Mouse (Mus musculus): ENCODE results near the gene Hist1h2ah. TPM values are rescaled to one million over a fixed set of nuclear protein-coding genes. Genes with fewer than 3 reads are reported as not detected.

Gene Hist1h2ah
- polyA plus RNA-seq, 1 experiment from 2014 or later: not detected

DNA sequence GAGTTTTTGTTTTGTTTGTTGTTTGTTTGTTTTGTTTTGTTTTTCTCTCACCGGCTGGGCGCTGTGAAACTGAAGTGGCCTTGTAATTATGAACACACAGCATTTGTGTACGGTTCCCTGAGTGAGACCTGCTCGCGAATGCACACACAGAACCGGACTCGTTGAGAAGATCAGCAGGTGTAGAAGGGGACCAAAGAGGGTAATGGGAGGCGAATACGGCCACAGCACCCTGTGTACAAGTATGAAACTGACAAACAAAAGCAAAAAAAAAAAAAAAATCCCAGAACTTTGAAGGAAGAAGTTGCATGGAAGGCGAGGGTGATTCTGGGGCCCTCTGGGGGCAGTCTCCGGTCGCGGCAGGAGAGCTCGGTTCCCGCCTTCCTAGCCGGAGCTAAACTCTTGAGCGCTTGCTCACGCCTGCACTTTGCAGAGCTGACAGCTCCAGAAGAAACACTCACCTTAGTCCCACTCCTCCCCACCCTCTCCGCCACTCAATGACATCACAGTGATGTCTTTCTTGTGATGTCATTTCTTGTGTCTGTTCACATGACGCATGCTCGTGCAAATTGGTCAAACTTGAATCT lies 39.9 kb downstream of the Hist1h2ah start:
- Histone ChIP-seq H3K36me3 (ENCODE audit: control insufficient read depth, insufficient read depth, low read length) (no peaks in the 10 kb centered on the region), H3K9me3 (ENCODE audit: control insufficient read depth, low read length) (peaks cover 10% of the 10 kb centered on the region), H3K4me3 (ENCODE audit: low read length) (peak overlapping the region; percentile 24), H3K4me2 (ENCODE audit: low read length) (peak overlapping the region; percentile 48), H3K9ac (ENCODE audit: low read depth, low read length) (no peak overlapping the region), H3K4me1 (ENCODE audit: control insufficient read depth, insufficient read depth, low read depth, low read length) (no peaks in the 10 kb centered on the region), H3K27ac (ENCODE audit: low read depth, low read length) (no peak overlapping the region), H3K27me3 (replicated peaks; ENCODE audit: control insufficient read depth, insufficient read depth, low read length) (peaks cover 54% of the 10 kb centered on the region)
- 0 out of 2 replicates have a peak, but pooled peaks have one; percentile 52 for ATAC-seq
- under 1% methylated on average over 21 of the region's 21 CpGs for WGBS

DNA sequence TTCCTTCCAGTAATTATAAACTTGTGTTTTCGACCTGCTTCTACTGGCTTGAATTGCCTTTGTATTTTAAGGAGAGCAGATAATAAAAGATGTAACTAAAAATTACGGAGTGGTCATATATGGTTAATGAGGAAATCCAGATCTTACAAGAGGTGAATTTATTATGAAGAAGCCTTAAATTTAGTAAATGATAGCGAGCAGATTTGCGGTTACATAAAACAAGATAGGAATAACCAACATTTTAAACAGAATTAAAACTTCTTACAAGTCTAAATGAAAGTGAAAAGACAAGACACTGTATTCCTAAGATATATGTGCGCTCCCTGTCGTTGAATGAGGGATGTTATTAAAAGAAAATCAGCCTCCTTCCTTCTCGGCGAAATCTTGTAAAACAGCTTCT lies 40.5 kb downstream of the Hist1h2ah start:
- Histone ChIP-seq H3K27me3 (replicated peaks; ENCODE audit: control insufficient read depth, insufficient read depth, low read length) (peaks cover 49% of the 10 kb centered on the region), H3K4me2 (ENCODE audit: low read length) (peak overlapping the region; percentile 48), H3K4me1 (ENCODE audit: control insufficient read depth, insufficient read depth, low read depth, low read length) (no peaks in the 10 kb centered on the region), H3K9me3 (ENCODE audit: control insufficient read depth, low read length) (peaks cover 10% of the 10 kb centered on the region), H3K4me3 (ENCODE audit: low read length) (peak overlapping the region; percentile 24), H3K36me3 (ENCODE audit: control insufficient read depth, insufficient read depth, low read length) (no peaks in the 10 kb centered on the region), H3K27ac (ENCODE audit: low read depth, low read length) (no peak overlapping the region), H3K9ac (ENCODE audit: low read depth, low read length) (no peak overlapping the region)
- ATAC-seq: no peak
- WGBS: 4% methylated on average over 8 of the region's 8 CpGs

DNA sequence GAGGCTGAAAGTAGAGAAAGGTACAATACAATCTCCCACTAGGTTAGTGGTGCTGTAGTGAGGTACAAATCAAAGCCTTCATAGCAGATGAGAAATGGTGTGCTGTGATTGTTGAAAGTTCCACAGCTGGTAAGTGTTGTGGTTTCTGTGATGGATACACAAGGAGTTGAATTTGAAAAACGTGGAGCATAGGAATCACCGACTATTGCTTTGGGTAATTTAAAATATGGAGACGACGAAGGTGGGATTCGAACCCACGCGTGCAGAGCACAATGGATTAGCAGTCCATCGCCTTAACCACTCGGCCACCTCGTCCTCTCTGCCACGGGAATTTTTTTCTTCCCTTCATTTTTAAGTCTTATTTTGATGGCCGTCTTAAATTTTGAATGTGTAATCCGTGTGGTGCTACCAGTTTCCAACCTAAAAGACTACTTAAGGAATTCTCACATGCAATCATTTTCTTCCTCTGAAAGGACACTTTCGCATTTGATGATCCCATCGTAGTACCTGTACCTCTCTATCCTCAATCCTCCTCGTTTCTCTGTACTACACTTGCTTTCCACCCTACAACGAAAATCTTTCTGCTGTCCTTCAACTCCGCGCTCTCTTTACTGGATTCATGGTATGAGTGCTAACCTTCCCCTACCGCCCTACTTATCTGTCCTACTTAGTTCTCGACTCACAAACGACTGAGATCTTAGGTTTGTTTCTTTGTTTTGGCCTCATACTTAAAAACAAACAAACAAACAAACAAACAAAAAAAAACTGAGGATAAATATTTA lies 41.2 kb downstream of the Hist1h2ah start:
- H3K9ac ChIP-seq (ENCODE audit: low read depth, low read length): no peak overlapping the region
- ATAC-seq: no peak
- no peak overlapping the region for H3K4me2 ChIP-seq (ENCODE audit: low read length)
- no peak overlapping the region for H3K4me3 ChIP-seq (ENCODE audit: low read length)
- 4% methylated on average over 22 of the region's 22 CpGs for WGBS
- no peaks in the 10 kb centered on the region for H3K4me1 ChIP-seq (ENCODE audit: control insufficient read depth, insufficient read depth, low read depth, low read length)
- H3K27me3 ChIP-seq (replicated peaks; ENCODE audit: control insufficient read depth, insufficient read depth, low read length): peaks cover 42% of the 10 kb centered on the region
- no peaks in the 10 kb centered on the region for H3K36me3 ChIP-seq (ENCODE audit: control insufficient read depth, insufficient read depth, low read length)
- H3K9me3 ChIP-seq (ENCODE audit: control insufficient read depth, low read length): peaks cover 10% of the 10 kb centered on the region
- H3K27ac ChIP-seq (ENCODE audit: low read depth, low read length): no peak overlapping the region

DNA sequence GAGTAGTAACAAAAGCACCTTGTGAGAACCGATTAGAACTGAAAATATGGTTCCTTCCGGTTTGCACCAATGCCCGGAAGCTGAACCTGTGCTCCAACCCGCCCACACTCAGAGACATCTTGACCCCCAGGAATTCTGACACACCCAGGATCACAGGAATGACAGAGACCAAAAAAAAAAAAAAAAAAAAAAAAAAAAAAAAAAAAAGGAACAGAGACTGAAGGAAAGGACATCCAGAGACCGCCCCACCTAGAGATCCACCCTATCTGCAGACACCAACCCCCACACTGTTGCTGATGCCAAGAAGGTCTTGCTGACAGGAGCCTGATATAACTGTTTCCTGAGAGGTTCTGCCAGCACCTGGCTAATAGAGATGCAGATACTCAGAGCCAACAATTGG lies 42.8 kb downstream of the Hist1h2ah start:
- ATAC-seq: no peak

More for the DNA sequence above, 42.8 kb downstream of the Hist1h2ah start:
- H3K9me3 ChIP-seq (ENCODE audit: control insufficient read depth, low read length): peaks cover 10% of the 10 kb centered on the region
- H3K4me3 ChIP-seq (ENCODE audit: low read length): no peak overlapping the region
- no peaks in the 10 kb centered on the region for H3K4me1 ChIP-seq (ENCODE audit: control insufficient read depth, insufficient read depth, low read depth, low read length)
- H3K9ac ChIP-seq (ENCODE audit: low read depth, low read length): no peak overlapping the region
- H3K36me3 ChIP-seq (ENCODE audit: control insufficient read depth, insufficient read depth, low read length): no peaks in the 10 kb centered on the region
- no peak overlapping the region for H3K4me2 ChIP-seq (ENCODE audit: low read length)
- peaks cover 27% of the 10 kb centered on the region for H3K27me3 ChIP-seq (replicated peaks; ENCODE audit: control insufficient read depth, insufficient read depth, low read length)
- 86% methylated on average over 5 of the region's 5 CpGs for WGBS
- no peak overlapping the region for H3K27ac ChIP-seq (ENCODE audit: low read depth, low read length)

Small RNA genes lying within 50 kb of the gene (microRNA-seq; reads per million reads assigned to microRNA genes)
- gene Gm26300 (not detected), gene Gm44390 (not detected), gene Gm44486 (not detected)

Other genes with a start within 250 kb of the Hist1h2ah start
- 1.2 TPM in 1 of 2 replicates, not detected in the other for gene Hist1h2an, start 248.3 kb downstream of the Hist1h2ah start, polyA plus RNA-seq (2015; fragmentation: Nextera tagmentation; extraction: Ambion mirVana)
- gene Hist1h2bp, start 248.1 kb downstream of the Hist1h2ah start, polyA plus RNA-seq (2015; fragmentation: Nextera tagmentation; extraction: Ambion mirVana): not detected in 2 replicates
- gene Hist1h2bq, start 225.4 kb downstream of the Hist1h2ah start, polyA plus RNA-seq (2015; fragmentation: Nextera tagmentation; extraction: Ambion mirVana): 4.0 and 4.4 TPM in 2 replicates
- gene Hist1h2ao, start 225.1 kb downstream of the Hist1h2ah start, polyA plus RNA-seq (2015; fragmentation: Nextera tagmentation; extraction: Ambion mirVana): not detected in 2 replicates
- gene Hist1h4m, start 223.8 kb downstream of the Hist1h2ah start, polyA plus RNA-seq (2015; fragmentation: Nextera tagmentation; extraction: Ambion mirVana): not detected in 2 replicates
- 2.9 and 4.2 TPM in 2 replicates for gene Hist1h4n, start 203.4 kb downstream of the Hist1h2ah start, polyA plus RNA-seq (2015; fragmentation: Nextera tagmentation; extraction: Ambion mirVana)
- 530 and 568 TPM in 2 replicates for gene Hist1h2ap, start 202.1 kb downstream of the Hist1h2ah start, polyA plus RNA-seq (2015; fragmentation: Nextera tagmentation; extraction: Ambion mirVana)
- 3.8 and 4.2 TPM in 2 replicates for gene Hist1h2br, start 201.8 kb downstream of the Hist1h2ah start, polyA plus RNA-seq (2015; fragmentation: Nextera tagmentation; extraction: Ambion mirVana)
- gene Zfp184, start 90.5 kb downstream of the Hist1h2ah start, polyA plus RNA-seq (2015; fragmentation: Nextera tagmentation; extraction: Ambion mirVana): 10.6 and 12.4 TPM in 2 replicates
- not detected in 2 replicates for gene Pom121l2, start 54.4 kb downstream of the Hist1h2ah start, polyA plus RNA-seq (2015; fragmentation: Nextera tagmentation; extraction: Ambion mirVana)
- gene Prss16, start 25.8 kb downstream of the Hist1h2ah start, polyA plus RNA-seq (2015; fragmentation: Nextera tagmentation; extraction: Ambion mirVana): not detected in 2 replicates
- gene Hist1h2bk, start 302 bp upstream of the Hist1h2ah start, polyA plus RNA-seq (2015; fragmentation: Nextera tagmentation; extraction: Ambion mirVana): 0.70 and 0.87 TPM in 2 replicates
- 6.5 and 6.7 TPM in 2 replicates for gene Hist1h4i, start 5.8 kb upstream of the Hist1h2ah start, polyA plus RNA-seq (2015; fragmentation: Nextera tagmentation; extraction: Ambion mirVana)
- 3.0 and 5.8 TPM in 2 replicates for gene Hist1h2ag, start 7.4 kb upstream of the Hist1h2ah start, polyA plus RNA-seq (2015; fragmentation: Nextera tagmentation; extraction: Ambion mirVana)
- gene Hist1h2bj, start 7.6 kb upstream of the Hist1h2ah start, polyA plus RNA-seq (2015; fragmentation: Nextera tagmentation; extraction: Ambion mirVana): 2.2 and 2.5 TPM in 2 replicates
- not detected in 2 replicates for gene Vmn1r188, start 48.9 kb upstream of the Hist1h2ah start, polyA plus RNA-seq (2015; fragmentation: Nextera tagmentation; extraction: Ambion mirVana)
- gene Vmn1r189, start 70.3 kb upstream of the Hist1h2ah start, polyA plus RNA-seq (2015; fragmentation: Nextera tagmentation; extraction: Ambion mirVana): not detected in 2 replicates
- gene Vmn1r191, start 148.4 kb upstream of the Hist1h2ah start, polyA plus RNA-seq (2015; fragmentation: Nextera tagmentation; extraction: Ambion mirVana): not detected in 2 replicates
- gene Vmn1r192, start 155.6 kb upstream of the Hist1h2ah start, polyA plus RNA-seq (2015; fragmentation: Nextera tagmentation; extraction: Ambion mirVana): not detected in 2 replicates
- not detected in 2 replicates for gene Vmn1r193, start 187.6 kb upstream of the Hist1h2ah start, polyA plus RNA-seq (2015; fragmentation: Nextera tagmentation; extraction: Ambion mirVana)
- not detected in 2 replicates for gene Vmn1r194, start 208.6 kb upstream of the Hist1h2ah start, polyA plus RNA-seq (2015; fragmentation: Nextera tagmentation; extraction: Ambion mirVana)
- gene Vmn1r195, start 235.0 kb upstream of the Hist1h2ah start, polyA plus RNA-seq (2015; fragmentation: Nextera tagmentation; extraction: Ambion mirVana): not detected in 2 replicates

All from hindbrain, embryonic 16.5 days (tissue).